Mouse (Mus musculus): Measurements from ENCODE around the gene Sacs. TPM values are rescaled to one million over a fixed set of nuclear protein-coding genes. Genes with fewer than 3 reads are reported as not detected.
"Not testable (repeated sequence)": the region's sequence is repeated elsewhere in the genome, so short reads cannot be mapped to it uniquely, and the experiment has no call there.

Gene Sacs
- total RNA-seq, 2 experiments from 2014 or later: 33.0 to 33.6 TPM

GRCm38 (mm10) chr14:61155687-61156086, 17.4 kb downstream of the Sacs start:
- no peak for DNase-seq
- intact Hi-C loops (cut with DNase I): no loop called here

GRCm38 (mm10) chr14:61157426-61157825, 19.2 kb downstream of the Sacs start:
- intact Hi-C loops (cut with DNase I); DNase-seq: not testable (repeated sequence)

DNA sequence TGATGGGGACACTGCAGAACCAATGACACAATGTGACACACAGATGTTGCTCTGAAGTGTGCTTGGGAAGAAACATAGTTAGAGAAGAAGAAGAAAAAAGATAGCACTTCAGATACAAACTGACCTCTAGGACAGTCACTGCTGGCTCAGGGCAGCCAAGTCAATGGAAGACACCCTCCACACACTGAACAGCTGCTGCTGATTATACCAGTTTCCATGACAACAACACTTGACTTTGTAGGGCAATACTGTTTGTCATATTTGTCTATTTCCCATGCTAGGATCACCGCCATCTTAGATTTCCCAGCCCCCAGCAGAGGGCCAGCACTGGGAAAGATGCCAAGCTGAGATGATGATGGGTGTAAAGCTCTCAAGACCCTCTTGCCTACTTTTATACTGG, 22.7 kb downstream of the Sacs start:
- intact Hi-C loops (cut with DNase I): no loop called here
- no peak for DNase-seq

GRCm38 (mm10) chr14:61161367-61162334, 23.4 kb downstream of the Sacs start:
- intact Hi-C loops (cut with DNase I): no loop called here
- DNase-seq: peak; percentile 41 to 53

DNA sequence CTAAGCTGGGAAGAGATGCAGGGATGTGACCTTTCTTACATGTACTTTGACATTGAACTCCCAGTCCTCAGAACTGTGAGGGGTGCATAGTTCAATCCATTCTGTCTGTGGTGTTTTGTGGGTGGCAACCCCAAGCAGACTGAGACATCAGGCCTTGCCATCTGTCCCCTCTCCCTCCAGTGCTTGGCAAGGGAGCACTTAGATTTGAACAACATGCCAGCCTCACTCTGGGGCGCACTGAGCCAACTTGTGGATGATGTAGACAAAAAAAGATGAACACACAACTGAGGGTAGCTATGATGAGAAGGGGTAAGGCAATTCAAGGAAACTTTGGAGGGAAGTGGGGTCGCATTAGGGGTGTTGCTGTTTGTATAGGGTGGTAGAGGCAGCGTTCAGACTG, 26.2 kb downstream of the Sacs start:
- intact Hi-C loops (cut with DNase I): no loop called here
- DNase-seq: no peak

- no peak for DNase-seq
- intact Hi-C loops (cut with DNase I): no loop called here
These were observed 27.7 kb downstream of the Sacs start for GRCm38 (mm10) chr14:61165929-61166328.

DNA sequence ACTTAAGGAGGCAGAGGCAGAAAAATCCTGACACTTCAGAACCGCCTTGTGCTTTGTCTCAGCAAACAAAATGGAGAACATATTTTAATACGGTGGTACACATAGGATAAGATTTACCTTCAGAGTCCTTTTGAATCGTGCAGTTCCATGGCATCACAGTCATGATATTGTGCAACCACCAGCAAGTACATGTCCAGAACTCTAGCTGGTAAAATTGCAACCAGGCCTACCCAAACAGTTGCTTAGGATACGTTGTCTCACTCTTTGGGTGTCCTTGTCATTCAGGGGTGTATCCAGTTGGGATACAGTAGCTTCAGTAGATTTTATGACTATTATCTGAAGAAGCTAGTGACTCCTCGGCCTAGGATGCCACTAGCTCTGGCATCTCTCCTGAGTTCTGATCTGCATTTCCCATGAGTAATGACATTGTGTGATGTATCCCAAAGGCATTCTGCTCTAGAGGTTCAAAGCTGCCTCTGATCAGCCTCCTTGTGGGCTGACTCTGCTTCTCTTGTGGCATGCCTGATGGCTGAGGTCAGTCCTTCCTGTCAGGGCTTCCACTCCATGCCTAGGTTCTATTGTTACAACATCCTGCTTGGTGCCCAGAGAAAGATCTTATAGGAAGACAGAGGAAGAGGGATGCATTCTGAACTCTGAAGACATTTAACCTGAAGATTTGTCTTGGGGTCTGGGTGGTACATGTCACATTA, 33.2 kb downstream of the Sacs start:
- intact Hi-C loops (cut with DNase I): no loop called here
- DNase-seq: no peak

- DNase-seq: peak; percentile 99
- intact Hi-C loops (cut with DNase I): loop anchor here (2.0 kb wide), 1 partner anchor 34 kb away; the partner anchor contains the start of gene Sacs
These were observed 34.4 kb downstream of the Sacs start for GRCm38 (mm10) chr14:61172548-61173158.

DNA sequence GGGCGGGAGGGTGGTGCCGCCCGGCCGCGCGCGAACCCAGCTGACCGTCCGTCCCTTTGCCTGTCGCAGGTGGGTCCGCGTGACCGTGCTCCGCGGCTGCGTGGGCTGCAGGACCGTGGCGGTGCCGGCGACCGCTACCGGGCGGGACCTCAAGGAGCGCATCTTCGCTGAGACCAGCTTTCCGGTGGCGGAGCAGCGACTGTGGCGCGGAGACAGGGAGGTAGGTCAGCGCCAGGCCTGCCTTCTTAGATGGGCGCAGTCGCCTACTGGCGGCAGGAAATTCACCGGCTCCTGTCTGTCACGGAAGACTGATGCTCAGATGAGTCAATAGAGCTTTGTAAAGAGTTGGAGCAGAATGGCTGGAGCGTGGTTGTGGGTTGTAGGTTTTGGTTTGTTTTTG, 35.0 kb downstream of the Sacs start:
- intact Hi-C loops (cut with DNase I): loop anchor here (2.0 kb wide), 1 partner anchor 34 kb away; the partner anchor contains the start of gene Sacs
- DNase-seq: peak in 1 of 2 experiments; percentile 69

GRCm38 (mm10) chr14:61191904-61192303, 53.6 kb downstream of the Sacs start:
- intact Hi-C loops (cut with DNase I): no loop called here
- DNase-seq: no peak

GRCm38 (mm10) chr14:61192326-61192725, 54.1 kb downstream of the Sacs start:
- DNase-seq: no peak
- intact Hi-C loops (cut with DNase I): no loop called here

GRCm38 (mm10) chr14:61194416-61194815, 56.2 kb downstream of the Sacs start:
- no peak for DNase-seq
- intact Hi-C loops (cut with DNase I): no loop called here

GRCm38 (mm10) chr14:61210111-61210510, 71.9 kb downstream of the Sacs start:
- intact Hi-C loops (cut with DNase I): no loop called here
- no peak for DNase-seq

DNA sequence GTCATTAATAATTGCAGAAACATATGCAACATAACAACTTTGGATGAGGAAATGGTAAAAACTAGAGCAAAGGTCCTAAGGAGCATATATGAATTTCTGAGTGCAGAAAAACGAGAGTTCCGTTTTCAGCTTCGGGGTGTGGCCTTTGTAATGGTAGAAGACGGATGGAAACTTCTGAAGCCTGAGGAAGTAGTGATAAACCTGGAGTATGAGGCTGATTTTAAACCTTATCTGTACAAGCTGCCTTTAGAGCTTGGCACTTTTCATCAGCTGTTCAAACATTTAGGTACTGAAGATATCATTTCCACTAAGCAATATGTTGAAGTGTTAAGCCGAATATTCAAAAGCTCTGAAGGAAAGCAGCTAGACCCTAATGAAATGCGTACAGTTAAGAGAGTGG, 73.5 kb downstream of the Sacs start:
- DNase-seq: no peak
- intact Hi-C loops (cut with DNase I): no loop called here

- DNase-seq: no peak
- intact Hi-C loops (cut with DNase I): no loop called here
These were observed 82.9 kb downstream of the Sacs start for GRCm38 (mm10) chr14:61221166-61221565.

DNA sequence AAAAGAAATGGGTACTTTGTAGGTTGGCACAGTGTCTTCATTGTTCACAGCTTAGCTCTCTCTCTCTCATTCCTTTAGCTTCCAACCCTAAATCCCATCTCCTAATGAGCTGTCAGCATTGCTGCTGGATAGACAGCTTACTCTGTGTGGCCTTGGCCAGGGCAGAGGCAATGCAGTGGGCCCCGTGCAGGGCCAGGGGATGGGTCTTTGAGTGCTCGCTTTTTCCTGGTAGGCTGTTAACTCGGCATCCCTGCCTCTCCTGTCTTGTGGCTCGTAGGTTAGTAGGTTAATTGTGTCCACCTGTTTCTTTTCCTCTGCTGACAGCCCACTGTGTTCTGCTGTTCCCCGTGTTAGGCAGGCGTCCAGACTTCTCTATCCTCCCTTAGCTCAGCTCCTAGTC, 84.2 kb downstream of the Sacs start:
- DNase-seq: no peak
- intact Hi-C loops (cut with DNase I): no loop called here

- DNase-seq: no peak
- intact Hi-C loops (cut with DNase I): no loop called here
These were observed 85.5 kb downstream of the Sacs start for GRCm38 (mm10) chr14:61223740-61224139.

DNA sequence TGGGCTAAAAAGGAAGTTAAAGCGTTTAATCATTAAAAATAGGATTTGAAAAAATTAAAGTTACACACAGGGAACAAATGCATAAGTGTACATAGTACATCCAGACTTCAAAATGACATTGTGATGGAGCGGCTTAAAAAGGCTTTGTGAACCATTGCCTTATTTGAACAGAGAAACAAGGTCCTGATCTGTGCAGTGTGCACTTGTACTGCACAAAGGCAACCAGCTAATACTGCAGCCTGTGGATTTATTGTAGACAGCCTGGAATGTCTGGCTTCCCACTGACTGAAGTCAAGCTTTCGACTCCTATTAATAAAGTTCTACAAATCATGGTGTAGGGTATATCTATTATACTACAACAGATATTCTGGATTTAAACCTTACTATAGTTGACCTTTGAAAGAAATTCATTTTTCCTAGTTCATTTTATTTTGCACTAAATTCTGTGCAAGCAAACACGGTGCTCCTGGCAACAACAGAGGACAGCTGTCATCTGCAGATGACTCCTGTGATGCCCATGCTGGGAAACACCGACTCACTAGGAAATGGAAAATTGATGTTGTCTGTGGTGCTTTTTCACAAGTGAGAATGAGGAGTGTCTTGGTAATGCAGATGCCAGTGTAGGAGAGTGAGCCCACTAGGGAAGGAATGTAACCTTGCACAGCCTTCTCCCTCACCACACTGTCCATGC, 86.3 kb downstream of the Sacs start:
- intact Hi-C loops (cut with DNase I): no loop called here
- no peak for DNase-seq

DNA sequence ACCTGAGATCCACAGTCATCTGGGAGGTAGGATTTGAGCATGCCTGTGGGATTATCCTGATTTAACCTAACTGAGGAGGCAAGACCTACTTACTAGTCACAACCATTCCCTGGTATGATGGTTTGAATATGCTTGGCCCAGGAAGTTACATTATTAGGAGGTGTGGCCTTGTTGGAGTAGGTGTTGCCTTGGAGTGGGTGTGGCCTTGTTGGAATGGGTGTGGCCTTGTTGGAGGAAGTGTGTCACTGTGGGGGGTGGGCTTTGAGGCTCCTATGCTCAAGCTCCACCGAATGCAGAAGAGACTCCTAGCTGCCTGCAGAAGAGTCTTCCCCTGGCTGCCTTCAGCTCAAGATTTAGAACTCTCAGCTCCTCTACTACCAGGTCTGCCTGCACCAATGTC, 87.9 kb downstream of the Sacs start:
- intact Hi-C loops (cut with DNase I): no loop called here
- DNase-seq: no peak

GRCm38 (mm10) chr14:61229763-61230162, 91.5 kb downstream of the Sacs start:
- intact Hi-C loops (cut with DNase I): no loop called here
- no peak for DNase-seq

All from heart, postnatal 14 days (tissue).